Mouse (Mus musculus) MEL (cell line): ENCODE measurements at regions not wholly inside any gene's neighbourhood (a gene's known extent, or its start where the extent isn't known, plus 50 kb on each side); places are given as distances from the start of the nearest gene placed in this dataset.

ENCODE experiments used
- CTCF ChIP-seq, 3 experiments: IDR thresholded peaks in 2 of 3; conservative IDR thresholded peaks in 1 of 3; 2 replicates each; pipeline ENCODE4 v1.5.1; 2011 to 2012; ENCODE audit warnings: low read length in 3 of 3, low read depth in 2 of 3, mild to moderate bottlenecking in 2 of 3, improper control_type of control experiment in 1 of 3, inconsistent platforms in 1 of 3, mixed read lengths in 1 of 3, moderate library complexity in 1 of 3; ENCODE audit not compliant: control insufficient read depth in 1 of 3, insufficient read depth in 1 of 3, poor library complexity in 1 of 3, severe bottlenecking in 1 of 3
- EP300 ChIP-seq, 2 experiments: IDR thresholded peaks; 2 replicates each; pipeline ENCODE4 v1.6.1; 2011; ENCODE audit warnings: improper control_type of control experiment in 2 of 2, low read length in 2 of 2, low read depth in 1 of 2, mild to moderate bottlenecking in 1 of 2
- GATA1 ChIP-seq: IDR thresholded peaks from 2 replicates; pipeline ENCODE4 v1.6.1; 2011; ENCODE audit warnings: low read depth, low read length, improper control_type of control experiment
- JUND ChIP-seq: IDR thresholded peaks from 2 replicates; pipeline ENCODE4 v1.6.1; 2011; ENCODE audit warnings: low read depth, mild to moderate bottlenecking, improper control_type of control experiment, low read length
- MAFK ChIP-seq: IDR thresholded peaks from 2 replicates; pipeline ENCODE4 v1.6.1; 2011; ENCODE audit warnings: low read depth, mild to moderate bottlenecking, low read length, improper control_type of control experiment, borderline replicate concordance
- POLR2A ChIP-seq, 2 experiments: IDR thresholded peaks; 2 replicates each; pipeline ENCODE4 v1.6.1; 2011 to 2012; ENCODE audit warnings: low read length in 2 of 2, mild to moderate bottlenecking in 2 of 2, control low read depth in 1 of 2, improper control_type of control experiment in 1 of 2, low read depth in 1 of 2, moderate library complexity in 1 of 2; ENCODE audit not compliant: control insufficient read depth in 1 of 2, insufficient read depth in 1 of 2, poor library complexity in 1 of 2
- TBP ChIP-seq: IDR thresholded peaks from 2 replicates; pipeline ENCODE4 v1.8.0; 2011; ENCODE audit warnings: low read depth, low read length, improper control_type of control experiment
- TCF12 ChIP-seq: IDR thresholded peaks from 2 replicates; pipeline ENCODE4 v1.6.1; 2014; ENCODE audit warnings: low read depth, mild to moderate bottlenecking, inconsistent platforms, low read length, improper control_type of control experiment, moderate library complexity
- ZC3H11A ChIP-seq: IDR thresholded peaks from 2 replicates; pipeline ENCODE4 v1.6.1; 2012; ENCODE audit warnings: low read depth, mild to moderate bottlenecking, inconsistent platforms, low read length, improper control_type of control experiment
- ZKSCAN1 ChIP-seq: IDR thresholded peaks from 2 replicates; pipeline ENCODE4 v1.6.1; 2012; ENCODE audit warnings: low read depth, mild to moderate bottlenecking, inconsistent platforms, low read length, improper control_type of control experiment, moderate library complexity

DNA sequence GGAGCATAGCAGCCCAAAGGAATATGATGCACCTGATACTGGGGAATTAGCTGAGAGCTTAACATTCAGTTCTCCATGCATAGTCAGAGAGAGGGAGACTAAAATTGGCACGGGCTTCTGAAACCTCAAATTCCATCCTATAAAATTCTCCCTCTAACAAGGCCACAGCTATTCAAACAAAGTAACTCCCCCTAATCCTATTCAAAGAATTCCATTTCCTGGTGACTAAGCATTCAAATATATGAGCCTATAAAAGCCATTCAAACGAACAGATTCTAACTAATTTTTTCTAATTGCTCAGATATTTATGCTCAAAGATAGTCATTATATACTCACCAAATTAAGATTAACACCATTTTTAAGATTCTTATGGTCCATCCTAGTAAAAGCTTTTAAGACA is 751.1 kb upstream of the Adam24 start:
- no peak for TF ChIP-seq ZKSCAN1
- TF ChIP-seq TBP: no peak
- TF ChIP-seq GATA1: no peak
- no peak for TF ChIP-seq CTCF (IDR thresholded peaks at IDR 0.05 in 2 of 3, conservative IDR thresholded peaks at IDR 0.05 in 1 of 3; ENCODE audit: control insufficient read depth in 1 of 3, insufficient read depth in 1 of 3, low read depth in 2 of 3, low read length in 3 of 3, poor library complexity in 1 of 3, severe bottlenecking in 1 of 3)
- TF ChIP-seq POLR2A (IDR thresholded peaks at IDR 0.05; ENCODE audit: control insufficient read depth in 1 of 2, insufficient read depth in 1 of 2, low read depth in 1 of 2, low read length in 2 of 2, poor library complexity in 1 of 2): no peak
- TF ChIP-seq TCF12: no peak
- no peak for TF ChIP-seq EP300 (IDR thresholded peaks at IDR 0.05; ENCODE audit: low read depth in 1 of 2, low read length in 2 of 2)
- no peak for TF ChIP-seq MAFK
- TF ChIP-seq ZC3H11A: no peak
- TF ChIP-seq JUND: no peak
